Mouse (Mus musculus): ENCODE measurements around the gene Prkg1. TPM values are rescaled to one million over a fixed set of nuclear protein-coding genes. Genes with fewer than 3 reads are reported as not detected.

The Prkg1 gene
- polyA plus RNA-seq, 1 experiment from 2014 or later, result 3.5 TPM

GRCm38 (mm10) chr19:30690691-30691090 is 1074.1 kb downstream of the Prkg1 start:
- Histone ChIP-seq H3K4me1 (no peaks in the 10 kb centered on the region), H3K27ac (no peak overlapping the region), H3K36me3 (no peaks in the 10 kb centered on the region), H3K4me3 (replicated peaks) (no peak overlapping the region), H3K4me2 (no peak overlapping the region), H3K9me3 (replicated peaks) (no peaks in the 10 kb centered on the region), H3K27me3 (no peaks in the 10 kb centered on the region), H3K9ac (no peak overlapping the region)
- 84% methylated on average over 6 of the region's 6 CpGs for WGBS
- ATAC-seq (replicated peaks; ENCODE audit: low FRiP score), result no peak

GRCm38 (mm10) chr19:30687942-30688341 is 1076.9 kb downstream of the Prkg1 start:
- ATAC-seq (replicated peaks; ENCODE audit: low FRiP score), result no peak
- Histone ChIP-seq H3K9me3 (replicated peaks) (no peaks in the 10 kb centered on the region), H3K9ac (no peak overlapping the region), H3K27ac (no peak overlapping the region), H3K4me1 (no peaks in the 10 kb centered on the region), H3K4me3 (replicated peaks) (no peak overlapping the region), H3K36me3 (no peaks in the 10 kb centered on the region), H3K27me3 (no peaks in the 10 kb centered on the region), H3K4me2 (no peak overlapping the region)
- 37% methylated on average over 6 of the region's 6 CpGs for WGBS

- no peak overlapping the region for H3K4me3 ChIP-seq (replicated peaks)
- no peaks in the 10 kb centered on the region for H3K36me3 ChIP-seq
- no peaks in the 10 kb centered on the region for H3K27me3 ChIP-seq
- H3K4me1 ChIP-seq, result no peaks in the 10 kb centered on the region
- H3K27ac ChIP-seq, result no peak overlapping the region
- no peaks in the 10 kb centered on the region for H3K9me3 ChIP-seq (replicated peaks)
- H3K9ac ChIP-seq, result no peak overlapping the region
- no peak overlapping the region for H3K4me2 ChIP-seq
- WGBS, result 64% methylated on average over 8 of the region's 8 CpGs
- no peak for ATAC-seq (replicated peaks; ENCODE audit: low FRiP score)
Observed at GRCm38 (mm10) chr19:30676308-30676707, 1088.5 kb downstream of the Prkg1 start.

- Histone ChIP-seq H3K4me3 (replicated peaks) (no peak overlapping the region), H3K27me3 (no peaks in the 10 kb centered on the region), H3K4me1 (no peaks in the 10 kb centered on the region), H3K36me3 (no peaks in the 10 kb centered on the region), H3K27ac (no peak overlapping the region), H3K9ac (no peak overlapping the region), H3K9me3 (replicated peaks) (no peaks in the 10 kb centered on the region), H3K4me2 (no peak overlapping the region)
- ATAC-seq (replicated peaks; ENCODE audit: low FRiP score), result peak; percentile 66; the same call in 1 of the 2 replicates
- 7% methylated on average over 8 of the region's 8 CpGs for WGBS
Observed at GRCm38 (mm10) chr19:30664269-30664668, 1100.6 kb downstream of the Prkg1 start.

GRCm38 (mm10) chr19:30642629-30643170 is 1122.1 kb downstream of the Prkg1 start:
- 62% methylated on average over 5 of the region's 5 CpGs for WGBS
- no peak for ATAC-seq (replicated peaks; ENCODE audit: low FRiP score)
- Histone ChIP-seq H3K4me3 (replicated peaks) (no peak overlapping the region), H3K27me3 (no peaks in the 10 kb centered on the region), H3K4me2 (no peak overlapping the region), H3K27ac (no peak overlapping the region), H3K9me3 (replicated peaks) (no peaks in the 10 kb centered on the region), H3K4me1 (no peaks in the 10 kb centered on the region), H3K36me3 (no peaks in the 10 kb centered on the region), H3K9ac (no peak overlapping the region)

DNA sequence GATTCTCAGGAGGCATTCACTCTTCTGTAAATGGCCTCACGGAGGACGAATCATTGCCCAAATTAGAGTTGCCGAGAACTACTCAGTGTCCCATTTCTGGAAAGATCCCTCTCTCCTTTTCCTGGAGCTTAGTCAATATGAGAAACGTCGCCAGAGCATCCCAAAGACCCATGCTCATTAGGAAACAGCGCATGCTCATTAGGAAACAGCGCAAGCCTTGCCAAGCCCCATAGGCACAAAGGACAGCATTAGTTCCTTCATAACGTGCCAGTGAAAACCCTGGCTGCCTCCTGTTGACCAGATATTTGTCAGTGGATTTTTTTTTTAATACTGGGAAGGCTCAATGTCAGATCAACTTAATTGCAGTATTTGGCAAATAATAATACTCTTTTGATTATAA is 1127.4 kb downstream of the Prkg1 start:
- Histone ChIP-seq H3K4me2 (no peak overlapping the region), H3K9ac (no peak overlapping the region), H3K4me1 (no peaks in the 10 kb centered on the region), H3K36me3 (no peaks in the 10 kb centered on the region), H3K27ac (no peak overlapping the region), H3K4me3 (replicated peaks) (no peak overlapping the region), H3K9me3 (replicated peaks) (no peaks in the 10 kb centered on the region), H3K27me3 (no peaks in the 10 kb centered on the region)
- WGBS, result 91% methylated on average over 8 of the region's 8 CpGs
- ATAC-seq (replicated peaks; ENCODE audit: low FRiP score), result no peak

- no peaks in the 10 kb centered on the region for H3K27me3 ChIP-seq
- no peak overlapping the region for H3K9ac ChIP-seq
- no peak for ATAC-seq (replicated peaks; ENCODE audit: low FRiP score)
- no peaks in the 10 kb centered on the region for H3K9me3 ChIP-seq (replicated peaks)
- no peak overlapping the region for H3K27ac ChIP-seq
- WGBS, result 62% methylated on average over 3 of the region's 3 CpGs
- H3K4me3 ChIP-seq (replicated peaks), result no peak overlapping the region
- no peaks in the 10 kb centered on the region for H3K36me3 ChIP-seq
- H3K4me1 ChIP-seq, result no peaks in the 10 kb centered on the region
- no peak overlapping the region for H3K4me2 ChIP-seq
Observed at GRCm38 (mm10) chr19:30631051-30631450, 1133.8 kb downstream of the Prkg1 start.

- no peaks in the 10 kb centered on the region for H3K27me3 ChIP-seq
- no peaks in the 10 kb centered on the region for H3K36me3 ChIP-seq
- WGBS, result 31% methylated on average over 7 of the region's 7 CpGs
- no peaks in the 10 kb centered on the region for H3K4me1 ChIP-seq
- H3K4me3 ChIP-seq (replicated peaks), result no peak overlapping the region
- H3K9ac ChIP-seq, result no peak overlapping the region
- no peak for ATAC-seq (replicated peaks; ENCODE audit: low FRiP score)
- H3K9me3 ChIP-seq (replicated peaks), result no peaks in the 10 kb centered on the region
- H3K4me2 ChIP-seq, result no peak overlapping the region
- no peak overlapping the region for H3K27ac ChIP-seq
Observed at GRCm38 (mm10) chr19:30626036-30626435, 1138.8 kb downstream of the Prkg1 start.

GRCm38 (mm10) chr19:30625391-30625790 is 1139.4 kb downstream of the Prkg1 start:
- Histone ChIP-seq H3K4me1 (no peaks in the 10 kb centered on the region), H3K4me2 (no peak overlapping the region), H3K27me3 (no peaks in the 10 kb centered on the region), H3K27ac (no peak overlapping the region), H3K9me3 (replicated peaks) (no peaks in the 10 kb centered on the region), H3K36me3 (no peaks in the 10 kb centered on the region), H3K4me3 (replicated peaks) (no peak overlapping the region), H3K9ac (no peak overlapping the region)
- 62% methylated on average over 2 of the region's 2 CpGs for WGBS
- no peak for ATAC-seq (replicated peaks; ENCODE audit: low FRiP score)

- Histone ChIP-seq H3K4me3 (replicated peaks) (no peak overlapping the region), H3K4me1 (no peaks in the 10 kb centered on the region), H3K27me3 (no peaks in the 10 kb centered on the region), H3K36me3 (no peaks in the 10 kb centered on the region), H3K9me3 (replicated peaks) (no peaks in the 10 kb centered on the region), H3K4me2 (no peak overlapping the region), H3K27ac (no peak overlapping the region), H3K9ac (no peak overlapping the region)
- 69% methylated on average over 7 of the region's 7 CpGs for WGBS
- no peak for ATAC-seq (replicated peaks; ENCODE audit: low FRiP score)
Observed at GRCm38 (mm10) chr19:30623620-30624019, 1141.2 kb downstream of the Prkg1 start.

- Histone ChIP-seq H3K9ac (no peak overlapping the region), H3K27me3 (no peaks in the 10 kb centered on the region), H3K4me2 (no peak overlapping the region), H3K4me1 (no peaks in the 10 kb centered on the region), H3K27ac (no peak overlapping the region), H3K9me3 (replicated peaks) (no peaks in the 10 kb centered on the region), H3K36me3 (no peaks in the 10 kb centered on the region), H3K4me3 (replicated peaks) (no peak overlapping the region)
- WGBS, result 72% methylated on average over 3 of the region's 3 CpGs
- ATAC-seq (replicated peaks; ENCODE audit: low FRiP score), result no peak
Observed at GRCm38 (mm10) chr19:30613150-30613865, 1151.5 kb downstream of the Prkg1 start.

- H3K27me3 ChIP-seq, result no peaks in the 10 kb centered on the region
- H3K4me1 ChIP-seq, result no peaks in the 10 kb centered on the region
- no peak overlapping the region for H3K4me2 ChIP-seq
- no peak overlapping the region for H3K27ac ChIP-seq
- H3K9me3 ChIP-seq (replicated peaks), result no peaks in the 10 kb centered on the region
- WGBS, result 81% methylated on average over 3 of the region's 3 CpGs
- no peak overlapping the region for H3K9ac ChIP-seq
- no peaks in the 10 kb centered on the region for H3K36me3 ChIP-seq
- H3K4me3 ChIP-seq (replicated peaks), result no peak overlapping the region
- no peak for ATAC-seq (replicated peaks; ENCODE audit: low FRiP score)
Observed at GRCm38 (mm10) chr19:30586366-30586765, 1178.5 kb downstream of the Prkg1 start.

GRCm38 (mm10) chr19:30564516-30564915 is 1200.3 kb downstream of the Prkg1 start:
- H3K9ac ChIP-seq, result no peak overlapping the region

More at GRCm38 (mm10) chr19:30564516-30564915, 1200.3 kb downstream of the Prkg1 start:
- no peaks in the 10 kb centered on the region for H3K27me3 ChIP-seq
- 69% methylated on average over 6 of the region's 6 CpGs for WGBS
- H3K9me3 ChIP-seq (replicated peaks), result 0 out of 2 replicates have a peak, but pooled peaks cover 4% of the 10 kb centered on the region
- no peaks in the 10 kb centered on the region for H3K36me3 ChIP-seq
- no peak for ATAC-seq (replicated peaks; ENCODE audit: low FRiP score)
- H3K4me2 ChIP-seq, result no peak overlapping the region
- H3K4me1 ChIP-seq, result no peaks in the 10 kb centered on the region
- H3K27ac ChIP-seq, result no peak overlapping the region
- H3K4me3 ChIP-seq (replicated peaks), result no peak overlapping the region
